ENCODE assay signal across 8 mouse cellular contexts in the genomic region with DNA sequence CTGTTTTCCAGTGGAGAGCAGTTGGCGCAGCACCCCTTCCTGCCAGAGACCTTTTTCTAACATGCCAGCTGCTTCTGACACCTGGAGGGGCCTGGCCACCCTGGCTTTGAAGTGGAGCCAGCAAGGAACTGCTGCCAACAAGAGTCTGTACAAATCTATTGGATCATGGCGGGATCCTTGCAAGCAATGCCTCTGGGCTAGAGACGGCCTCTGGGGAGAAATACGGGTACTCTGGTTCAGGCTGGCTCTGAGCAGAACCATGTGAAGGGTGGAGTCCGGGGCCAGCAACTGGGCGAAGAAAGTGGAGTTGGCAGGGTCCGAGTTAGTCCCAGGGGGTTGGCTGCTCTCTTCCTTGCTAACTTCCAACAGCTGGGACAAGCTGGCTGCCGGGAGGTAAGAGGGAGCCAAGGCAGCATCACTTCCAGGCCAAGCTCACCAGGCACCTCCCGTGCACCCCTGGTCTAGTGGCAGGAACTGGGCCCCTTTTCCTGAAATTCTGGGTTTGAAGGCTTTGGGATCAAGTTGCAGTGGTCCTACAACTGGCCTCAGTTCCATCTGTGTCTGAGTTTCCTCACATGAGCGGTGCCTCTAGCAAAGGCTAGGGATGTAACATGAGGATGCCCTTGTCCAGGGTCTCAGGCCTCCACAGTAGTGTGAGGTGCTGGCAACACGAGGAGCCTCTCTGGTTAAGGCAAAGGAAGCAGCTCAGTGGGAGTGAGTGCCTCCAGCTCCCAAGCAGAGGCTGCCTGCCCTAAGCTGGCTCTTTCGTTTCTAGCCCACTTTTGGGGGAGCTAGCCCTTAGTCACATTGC. TPM values are rescaled to one million over a fixed set of nuclear protein-coding genes. Genes with fewer than 3 reads are reported as not detected.
DNase-seq lines count a peak whose midpoint lies in the region.

No protein-coding gene starts in this region.

- intact Hi-C loops in heart, postnatal 14 days (cut with DNase I), result no loop called here

- DNase-seq in cerebellum, postnatal 14 days, result peak; percentile 48 to 69
- no peak for DNase-seq in cerebellum, adult 9-11 months
- DNase-seq in ovary, postnatal 10 days (ENCODE audit: low spot score), result peak; percentile 12
- no peak for DNase-seq in ovary, adult 18-20 months (ENCODE audit: low spot score)
- peak; percentile 52 to 61 for DNase-seq in heart, postnatal 14 days
- peak; percentile 54 for DNase-seq in testis, postnatal 10 days (ENCODE audit: low spot score)
- no peak for DNase-seq in kidney, postnatal 14 days
- no peak for DNase-seq in cerebellum, adult 8-10 months

RNA-seq across cellular contexts. Expression of gene Arfgap2, which starts 26.6 kb away (rescaled TPM):
- 10 to 100 TPM; 59.2 to 62.4 TPM for total RNA-seq in heart, postnatal 14 days (2021)

RNA-seq across cellular contexts. Expression of gene Pacsin3, which starts 35.6 kb away (rescaled TPM):
- 100 to 1,000 TPM; 106 to 109 TPM for total RNA-seq in heart, postnatal 14 days (2021)

RNA-seq across cellular contexts. Expression of gene Ddb2, which starts 54.6 kb away (rescaled TPM):
- 1 to 10 TPM; 4.6 to 6.3 TPM for total RNA-seq in heart, postnatal 14 days (2021)

Comparison
In these comparisons a context has a peak if more than half of its experiments do, and no peak if none do; other contexts are left out.
1. DNase-seq: peak in cerebellum, postnatal 14 days (2 of 2), ovary, postnatal 10 days (single experiment), heart, postnatal 14 days (2 of 2) and testis, postnatal 10 days (single experiment); none in cerebellum, adult 9-11 months (single experiment), ovary, adult 18-20 months (single experiment), kidney, postnatal 14 days (single experiment) and cerebellum, adult 8-10 months (single experiment).